Mouse (Mus musculus): Measurements from ENCODE around the gene Nbas. TPM values are rescaled to one million over a fixed set of nuclear protein-coding genes. Genes with fewer than 3 reads are reported as not detected.

Gene Nbas
- polyA plus RNA-seq, 1 experiment from 2014 or later: 5.6 TPM

DNA sequence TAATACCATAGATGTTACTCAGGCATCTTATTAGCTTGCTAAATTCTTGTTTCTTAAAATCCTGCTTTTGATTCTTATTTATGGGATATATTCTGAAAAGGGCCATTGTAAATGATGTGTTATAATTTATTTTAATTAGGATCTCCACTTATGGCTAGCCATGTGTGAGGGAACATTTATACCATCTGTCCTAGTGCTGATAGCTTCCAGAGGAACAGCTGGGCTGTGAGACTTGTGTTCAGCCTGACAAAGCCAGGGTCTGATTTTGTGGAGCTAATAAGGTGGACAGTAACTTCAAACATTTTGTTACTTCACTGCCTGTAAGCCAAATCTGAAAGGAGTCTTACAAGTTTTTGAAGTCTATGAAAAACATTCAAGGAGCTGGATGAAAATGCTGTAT lies 113.1 kb downstream of the Nbas start:
- DNase-seq (ENCODE audit: low spot score): no peak

GRCm38 (mm10) chr12:13389644-13390043 lies 120.7 kb downstream of the Nbas start:
- DNase-seq (ENCODE audit: low spot score): no peak

GRCm38 (mm10) chr12:13410191-13410590 lies 141.3 kb downstream of the Nbas start:
- no peak for DNase-seq (ENCODE audit: low spot score)

GRCm38 (mm10) chr12:13418651-13419050 lies 149.7 kb downstream of the Nbas start:
- DNase-seq (ENCODE audit: low spot score): no peak

GRCm38 (mm10) chr12:13430219-13430618 lies 161.3 kb downstream of the Nbas start:
- no peak for DNase-seq (ENCODE audit: low spot score)

GRCm38 (mm10) chr12:13444653-13445431 lies 175.9 kb downstream of the Nbas start:
- DNase-seq (ENCODE audit: low spot score): no peak

DNA sequence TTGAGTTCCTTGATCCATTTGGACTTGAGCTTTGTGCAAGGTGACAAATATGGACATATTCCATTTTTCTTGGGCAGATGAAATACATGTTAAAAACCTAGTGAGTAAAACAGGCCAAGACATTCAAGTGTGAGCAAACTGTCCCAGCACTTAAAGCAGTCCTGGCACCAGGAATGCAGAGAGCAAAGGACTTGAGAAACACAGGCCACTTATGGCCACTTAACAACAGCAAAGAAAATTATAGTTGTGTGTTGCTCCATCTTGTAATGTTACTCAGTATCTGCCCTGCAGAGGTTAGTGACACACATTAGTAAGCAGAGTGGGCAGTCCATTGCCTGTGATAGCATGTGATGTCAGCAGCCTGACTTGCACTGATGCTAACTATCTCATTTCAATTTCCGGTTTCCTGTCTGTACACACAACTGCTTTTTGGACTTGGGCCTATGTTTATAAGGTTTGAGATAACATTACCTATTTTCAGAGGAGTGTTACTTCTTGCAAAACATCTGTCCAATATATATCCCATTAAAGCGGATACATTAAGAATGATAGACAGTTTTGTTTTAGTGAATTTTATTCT lies 176.6 kb downstream of the Nbas start:
- no peak for DNase-seq (ENCODE audit: low spot score)

DNA sequence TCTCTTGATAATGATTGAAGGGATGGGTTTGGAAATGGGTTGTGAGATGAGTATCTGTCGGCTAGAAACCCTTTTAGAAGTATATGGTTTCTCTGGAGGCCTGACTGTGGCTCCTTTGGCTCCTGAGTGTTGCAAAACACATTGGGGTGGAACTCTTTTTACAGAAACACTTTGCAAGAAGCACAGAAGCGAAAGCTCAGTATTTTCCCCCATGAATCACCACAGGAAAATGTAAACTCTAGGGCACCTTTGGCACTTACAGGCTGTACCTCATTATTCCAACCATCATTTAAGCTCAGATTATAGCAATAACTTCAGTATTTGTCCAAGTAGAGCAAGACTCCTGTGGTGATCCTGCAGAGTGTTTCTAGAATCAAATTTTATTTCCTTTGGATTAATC lies 180.0 kb downstream of the Nbas start:
- no peak for DNase-seq (ENCODE audit: low spot score)

GRCm38 (mm10) chr12:13452050-13452449 lies 183.1 kb downstream of the Nbas start:
- no peak for DNase-seq (ENCODE audit: low spot score)

DNA sequence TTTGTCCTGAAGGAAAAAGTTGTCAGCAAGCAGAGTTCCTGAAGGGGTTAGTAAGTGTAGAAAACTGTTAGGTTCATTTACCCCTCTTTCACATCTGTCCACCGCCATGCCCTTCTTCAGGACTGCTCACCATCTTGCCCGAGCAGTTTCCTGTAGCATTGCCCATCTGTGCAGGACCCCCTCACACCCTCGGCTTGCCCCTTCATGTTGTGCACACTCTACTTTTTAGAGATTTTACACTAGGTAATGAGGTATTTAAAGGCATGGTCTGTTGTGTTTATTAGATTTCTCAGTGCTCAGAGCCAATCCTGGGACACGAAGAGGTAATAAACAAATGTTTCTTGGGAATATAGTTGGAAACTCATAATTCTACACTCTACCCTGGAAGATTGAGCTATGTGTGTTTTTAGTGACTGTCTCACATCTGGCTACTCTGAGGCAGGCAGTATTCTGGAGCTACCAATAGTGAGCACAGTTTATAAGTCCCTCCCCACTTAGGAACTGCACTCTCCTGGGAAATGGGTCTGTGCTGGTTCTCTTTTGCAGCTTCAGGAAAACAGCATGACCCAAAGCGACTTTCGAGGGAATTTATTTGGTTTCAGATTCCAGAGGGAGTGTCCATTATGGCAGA lies 191.4 kb downstream of the Nbas start:
- DNase-seq (ENCODE audit: low spot score): no peak

DNA sequence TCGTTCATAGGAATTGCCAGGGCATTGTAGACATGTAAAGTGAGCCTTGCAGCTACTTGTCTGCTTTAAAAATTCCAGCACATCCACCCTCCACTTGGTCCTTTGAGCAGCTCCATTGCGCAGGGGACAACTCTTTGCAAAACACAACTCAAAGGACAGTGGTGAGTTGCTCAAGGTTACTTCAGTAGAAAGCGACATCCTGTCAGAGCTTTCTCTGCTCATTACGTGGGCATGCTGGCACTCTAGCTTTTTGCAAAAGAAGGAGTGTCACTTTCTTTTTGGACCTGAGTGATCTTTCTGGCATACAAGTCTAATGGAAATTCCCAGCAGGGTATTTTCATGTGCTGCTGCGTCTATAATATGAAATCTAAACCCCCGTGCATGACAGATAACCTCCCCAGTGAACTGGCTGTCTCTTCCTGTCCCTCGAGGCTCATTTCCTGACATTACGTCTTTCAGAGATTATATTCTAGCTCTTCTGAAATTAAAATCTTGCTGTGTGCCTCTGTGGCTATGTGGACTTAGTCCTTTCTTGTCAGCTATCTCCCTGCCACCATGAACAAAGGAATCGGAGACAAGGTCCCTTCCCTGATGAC lies 192.7 kb downstream of the Nbas start:
- DNase-seq (ENCODE audit: low spot score): no peak

- DNase-seq (ENCODE audit: low spot score): no peak
Observed at GRCm38 (mm10) chr12:13462397-13462796, 193.5 kb downstream of the Nbas start.

DNA sequence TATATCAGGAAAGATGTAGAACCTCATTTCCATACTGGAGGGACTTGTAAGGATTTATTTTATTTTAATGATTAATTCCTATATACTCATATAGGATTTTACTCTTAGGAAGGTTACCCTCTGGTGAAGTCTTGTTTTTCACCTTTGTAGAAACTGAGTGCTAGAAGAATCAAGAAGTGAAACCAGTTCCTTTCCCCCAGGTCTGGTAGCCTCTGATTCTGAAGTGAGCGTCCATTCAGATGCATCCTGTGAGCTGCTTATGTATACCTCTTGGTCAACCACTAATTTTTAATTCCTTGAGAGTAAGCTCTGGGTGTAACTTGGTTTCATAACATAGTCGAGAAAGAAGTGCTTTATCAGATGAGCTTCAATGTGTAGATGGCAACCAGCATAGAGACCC lies 196.6 kb downstream of the Nbas start:
- DNase-seq (ENCODE audit: low spot score): no peak

GRCm38 (mm10) chr12:13474881-13475280 lies 205.9 kb downstream of the Nbas start:
- DNase-seq (ENCODE audit: low spot score): no peak

DNA sequence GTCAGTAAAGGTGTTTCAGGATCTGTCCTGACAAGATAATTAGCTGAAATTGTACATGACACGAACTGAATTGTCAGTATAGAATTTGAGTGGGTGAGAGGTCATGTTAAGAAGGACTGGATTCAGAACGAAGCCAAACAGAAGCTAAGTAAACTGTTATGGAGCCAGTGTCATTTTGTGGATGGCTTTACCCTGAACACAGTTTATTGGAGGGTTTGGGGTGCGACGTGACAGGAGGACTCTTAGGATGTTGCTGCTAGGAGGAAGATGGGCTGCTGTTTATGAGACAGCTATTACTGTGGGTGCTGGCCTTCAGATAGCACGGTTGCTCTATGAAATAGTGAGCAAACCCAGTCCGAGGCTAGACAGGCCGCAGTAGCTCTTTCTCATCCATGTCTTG lies 210.2 kb downstream of the Nbas start:
- no peak for DNase-seq (ENCODE audit: low spot score)

- no peak for DNase-seq (ENCODE audit: low spot score)
Observed at GRCm38 (mm10) chr12:13486278-13486677, 217.3 kb downstream of the Nbas start.

GRCm38 (mm10) chr12:13497211-13497610 lies 228.3 kb downstream of the Nbas start:
- no peak for DNase-seq (ENCODE audit: low spot score)

DNA sequence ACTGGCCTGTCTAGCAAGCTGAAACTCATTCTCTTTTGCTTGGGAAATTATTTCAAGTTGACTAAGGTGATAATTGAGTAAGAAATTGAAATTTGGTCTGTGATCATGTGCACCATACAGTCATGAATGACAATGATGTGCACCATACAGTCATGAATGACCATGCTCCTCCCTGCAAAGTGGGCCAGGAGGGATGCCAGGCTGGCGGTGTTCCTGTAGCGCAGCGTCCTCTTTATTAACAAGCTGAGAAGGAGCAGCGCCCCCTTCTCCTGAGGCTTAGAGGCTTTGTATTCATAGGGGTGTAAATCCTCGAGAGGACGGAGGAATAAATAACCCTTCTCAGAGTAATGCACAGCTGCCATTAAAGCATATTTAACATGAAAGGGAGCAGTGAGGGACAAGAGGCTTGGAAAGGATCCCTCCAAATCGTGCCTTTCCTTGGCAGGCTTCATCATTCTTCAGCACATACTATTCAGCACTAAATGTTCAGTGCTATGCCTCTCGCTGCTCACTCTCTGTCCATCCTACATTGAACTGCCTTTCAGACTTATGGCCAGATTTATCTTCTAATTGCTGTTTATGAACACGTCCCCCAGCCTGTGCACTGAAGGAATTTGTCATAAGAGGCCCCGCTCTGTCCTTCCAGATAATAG lies 230.4 kb downstream of the Nbas start:
- DNase-seq (ENCODE audit: low spot score): no peak

- no peak for DNase-seq (ENCODE audit: low spot score)
Observed at GRCm38 (mm10) chr12:13500191-13500590, 231.3 kb downstream of the Nbas start.

DNA sequence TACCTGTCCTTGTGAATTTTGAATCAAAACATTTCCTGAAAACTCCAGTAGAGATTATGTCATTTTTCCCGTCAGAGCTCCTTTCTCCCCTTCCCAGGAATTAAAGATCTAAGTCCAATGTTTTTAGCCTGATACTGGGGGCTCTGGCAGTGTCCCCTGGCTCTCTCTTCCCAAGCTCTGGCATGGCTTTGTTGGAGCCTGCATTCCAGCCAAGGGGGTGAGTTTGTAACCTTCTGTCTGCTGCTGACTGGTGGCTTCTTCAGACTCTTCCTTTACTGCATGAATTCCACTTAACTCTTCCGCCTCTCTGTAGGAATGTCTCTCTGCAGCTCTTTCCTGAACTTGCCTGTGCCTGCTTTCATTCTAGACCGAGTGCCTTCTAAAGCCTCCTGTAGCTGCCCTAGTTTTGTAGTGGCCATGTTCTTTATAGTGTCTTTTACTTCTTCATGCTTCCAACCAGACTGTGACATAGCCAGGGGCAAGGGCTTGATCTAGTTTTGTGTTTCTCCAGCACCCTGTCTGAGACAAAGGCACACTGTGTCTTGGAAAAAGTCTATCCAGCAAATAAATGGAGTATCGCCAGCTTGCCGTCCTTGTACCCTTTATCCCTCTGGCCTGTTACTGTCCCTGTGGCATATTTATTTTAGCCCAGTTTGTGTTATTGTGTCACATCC lies 236.0 kb downstream of the Nbas start:
- DNase-seq (ENCODE audit: low spot score): no peak

DNA sequence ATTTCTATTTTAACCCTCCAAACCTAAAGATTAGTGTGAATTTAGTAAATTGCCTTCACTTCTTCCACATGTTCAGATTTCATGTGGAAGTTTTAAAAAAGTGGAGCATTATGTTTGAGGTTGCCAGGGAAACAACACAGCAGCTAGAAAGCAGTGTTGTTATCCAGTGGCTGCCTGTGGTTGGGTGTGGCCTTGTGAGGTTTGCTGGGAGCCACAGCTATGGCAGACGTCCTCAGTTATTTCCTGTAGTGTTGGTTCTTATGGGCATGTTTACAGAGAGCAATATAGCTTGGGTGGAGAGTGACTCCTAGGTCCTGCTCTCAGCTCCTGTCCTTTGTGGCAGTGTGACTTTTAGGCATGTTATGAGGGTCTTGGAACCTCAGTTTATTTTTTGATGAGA lies 249.1 kb downstream of the Nbas start:
- DNase-seq (ENCODE audit: low spot score): no peak
